Mouse (Mus musculus) limb, embryonic 12.5 days (tissue): ENCODE measurements around the gene Sncb. TPM values are rescaled to one million over a fixed set of nuclear protein-coding genes. Genes with fewer than 3 reads are reported as not detected.

Source experiments
- ATAC-seq: fragments of 200-750 bp; cut with Nextera tagmentation; 2 replicates; pipeline ENCODE4 v1.8.0; 2017; ENCODE audit warnings: low read depth, moderate TSS enrichment; ENCODE audit not compliant: insufficient number of reproducible peaks, insufficient read depth, low FRiP score, low TSS enrichment
- H3K27ac ChIP-seq: fragments of 300-500 bp; sonication (generic); 2 replicates; pipeline ENCODE4 v1.5.1; 2016; ENCODE audit warnings: mild to moderate bottlenecking, moderate library complexity
- H3K27me3 ChIP-seq: fragments of 300-500 bp; sonication (generic); 2 replicates; pipeline ENCODE4 v1.6.1; 2016; ENCODE audit warnings: mild to moderate bottlenecking, moderate library complexity
- H3K36me3 ChIP-seq: fragments of 300-500 bp; sonication (generic); 2 replicates; pipeline ENCODE4 v1.6.1; 2016; ENCODE audit warnings: mild to moderate bottlenecking, moderate library complexity
- H3K4me1 ChIP-seq: fragments of 300-500 bp; sonication (generic); replicated peaks from 2 replicates; pipeline ENCODE4 v1.6.1; 2016
- H3K4me2 ChIP-seq: fragments of 300-500 bp; sonication (generic); 2 replicates; pipeline ENCODE4 v1.6.1; 2016; ENCODE audit warnings: mild to moderate bottlenecking, moderate library complexity
- H3K4me3 ChIP-seq: fragments of 300-500 bp; sonication (generic); replicated peaks from 2 replicates; pipeline ENCODE4 v1.5.1; 2016; ENCODE audit warnings: mild to moderate bottlenecking
- H3K9ac ChIP-seq: fragments of 300-500 bp; sonication (generic); replicated peaks from 2 replicates; pipeline ENCODE4 v1.6.1; 2016; ENCODE audit warnings: mild to moderate bottlenecking, moderate library complexity
- H3K9me3 ChIP-seq: fragments of 300-500 bp; sonication (generic); 2 replicates; pipeline ENCODE4 v1.6.1; 2016; ENCODE audit warnings: mild to moderate bottlenecking, moderate library complexity
- WGBS: fragments of 180-500 bp; shearing (Covaris S2); methylation state at CpG from one replicate; pipeline ENCODE4 v1.1.7; 2016; 5-methylcytosine and 5-hydroxymethylcytosine counted together
- polyA plus RNA-seq: library from polyadenylated mRNA; unstranded; fragments of >200 nt; fragmentation: Nextera tagmentation; extraction: Ambion mirVana; gene quantifications from 2 replicates; pipeline ENCODE4 v1.2.1, GENCODE M21; 2016

The Sncb gene
- polyA plus RNA-seq: not detected in 2 replicates

DNA sequence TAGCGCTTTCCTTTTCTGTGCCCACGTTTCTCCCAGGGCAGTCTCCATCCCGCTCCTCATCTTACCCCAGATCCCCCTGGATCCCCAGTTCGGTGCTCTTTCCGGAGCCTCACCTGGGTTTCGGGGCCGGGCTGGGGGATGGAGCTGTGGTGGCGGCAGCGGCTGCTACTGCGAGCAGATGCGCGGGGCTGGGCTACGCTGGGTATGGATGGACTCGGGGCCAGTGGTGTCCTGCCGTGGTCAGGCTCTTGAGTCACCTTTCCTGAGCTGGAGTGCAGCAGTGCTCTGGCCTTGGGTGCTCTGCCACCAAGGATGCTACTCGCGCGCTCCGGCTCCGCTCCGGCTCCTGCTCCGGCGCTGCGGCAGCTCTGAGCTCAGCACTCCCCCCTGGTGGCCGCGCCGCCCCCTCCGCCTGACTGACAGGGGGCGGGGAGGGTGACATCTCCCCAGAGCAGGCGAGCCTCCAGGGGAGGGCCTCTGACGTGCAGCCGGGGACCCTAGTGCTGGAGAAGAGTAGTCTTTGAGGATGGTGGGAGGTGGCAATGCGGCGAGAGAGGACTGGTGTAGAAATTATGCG lies at the start of gene Sncb:
Gene Sncb (minus strand): TSS at position 404 of the 577 bp plus-strand sequence.
- peak within 1 kb of the TSS; percentile 39 for H3K4me3 ChIP-seq
- H3K27ac ChIP-seq: no peak within 1 kb of the TSS
- H3K4me2 ChIP-seq: peak within 1 kb of the TSS; percentile 61
- peaks cover 13% of the 10 kb centered on the region for H3K4me1 ChIP-seq
- no peaks in the 10 kb centered on the region for H3K9me3 ChIP-seq
- H3K9ac ChIP-seq: no peak within 1 kb of the TSS
- H3K36me3 ChIP-seq: no peaks in the 10 kb centered on the region
- ATAC-seq: no peak; the same call in 1 of the 2 replicates
- 2% methylated on average over 35 of the region's 35 CpGs for WGBS
- H3K27me3 ChIP-seq: peaks cover 73% of the 10 kb centered on the region

DNA sequence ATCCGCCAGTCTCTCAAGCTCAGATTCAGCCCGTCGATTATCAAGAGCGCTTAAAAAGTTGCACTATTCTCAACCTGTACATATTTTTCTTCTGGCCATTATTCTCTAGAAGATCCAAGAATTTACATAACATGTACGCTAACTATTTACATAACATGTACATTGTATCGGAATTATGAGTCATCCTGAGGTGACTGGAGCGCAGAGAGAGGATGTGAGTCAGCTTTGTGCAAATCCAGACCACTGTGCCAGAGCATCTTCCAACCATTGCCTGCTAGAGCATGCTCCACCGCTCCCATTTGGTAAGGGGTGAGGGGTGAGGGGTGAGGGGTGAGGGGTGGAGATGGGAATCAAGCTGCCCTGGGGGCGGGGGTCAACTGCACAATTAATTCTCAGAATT lies 47.0 kb upstream of the Sncb start:
- ATAC-seq: no peak
- no peaks in the 10 kb centered on the region for H3K4me1 ChIP-seq
- no peaks in the 10 kb centered on the region for H3K36me3 ChIP-seq

DNA sequence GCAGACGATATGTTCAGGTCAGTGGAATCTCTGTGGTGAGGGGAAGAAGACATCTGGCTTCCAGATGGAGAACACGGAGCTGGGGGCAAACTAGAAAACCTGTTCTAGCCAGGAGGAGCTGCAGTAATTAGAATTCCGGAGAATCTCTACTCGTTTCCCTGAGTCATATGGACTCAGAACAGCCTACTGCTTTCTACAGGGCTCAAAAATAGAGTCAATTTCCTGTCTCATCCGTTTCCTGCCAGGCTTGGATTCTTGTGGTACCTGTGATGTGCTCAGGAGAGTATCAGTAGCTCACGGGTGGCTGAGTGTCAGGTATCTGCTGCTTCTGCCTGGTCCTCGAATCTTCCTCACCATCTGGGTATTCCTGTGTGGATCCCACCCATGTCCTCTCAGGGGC lies 45.1 kb upstream of the Sncb start:
- H3K27me3 ChIP-seq: peaks cover 4% of the 10 kb centered on the region
- 23% methylated on average over 7 of the region's 7 CpGs for WGBS
- no peaks in the 10 kb centered on the region for H3K4me1 ChIP-seq
- ATAC-seq: no peak
- H3K9me3 ChIP-seq: no peaks in the 10 kb centered on the region
- H3K9ac ChIP-seq: no peak overlapping the region
- no peak overlapping the region for H3K4me2 ChIP-seq
- no peaks in the 10 kb centered on the region for H3K36me3 ChIP-seq
- no peak overlapping the region for H3K4me3 ChIP-seq
- no peak overlapping the region for H3K27ac ChIP-seq

More for the DNA sequence above, 47.0 kb upstream of the Sncb start:
- no peak overlapping the region for H3K4me2 ChIP-seq
- WGBS: 89% methylated on average over 9 of the region's 9 CpGs
- H3K27ac ChIP-seq: no peak overlapping the region
- no peak overlapping the region for H3K9ac ChIP-seq
- H3K27me3 ChIP-seq: peaks cover 7% of the 10 kb centered on the region; the same call in 1 of the 2 replicates
- H3K9me3 ChIP-seq: no peaks in the 10 kb centered on the region
- no peak overlapping the region for H3K4me3 ChIP-seq

GRCm38 (mm10) chr13:54808067-54808466 lies 41.7 kb upstream of the Sncb start:
- ATAC-seq: no peak
- Histone ChIP-seq H3K4me2 (no peak overlapping the region), H3K4me3 (no peak overlapping the region), H3K9me3 (no peaks in the 10 kb centered on the region), H3K9ac (no peak overlapping the region), H3K27me3 (peaks cover 28% of the 10 kb centered on the region), H3K27ac (no peak overlapping the region), H3K4me1 (no peaks in the 10 kb centered on the region), H3K36me3 (no peaks in the 10 kb centered on the region)
- 56% methylated on average over 12 of the region's 12 CpGs for WGBS

DNA sequence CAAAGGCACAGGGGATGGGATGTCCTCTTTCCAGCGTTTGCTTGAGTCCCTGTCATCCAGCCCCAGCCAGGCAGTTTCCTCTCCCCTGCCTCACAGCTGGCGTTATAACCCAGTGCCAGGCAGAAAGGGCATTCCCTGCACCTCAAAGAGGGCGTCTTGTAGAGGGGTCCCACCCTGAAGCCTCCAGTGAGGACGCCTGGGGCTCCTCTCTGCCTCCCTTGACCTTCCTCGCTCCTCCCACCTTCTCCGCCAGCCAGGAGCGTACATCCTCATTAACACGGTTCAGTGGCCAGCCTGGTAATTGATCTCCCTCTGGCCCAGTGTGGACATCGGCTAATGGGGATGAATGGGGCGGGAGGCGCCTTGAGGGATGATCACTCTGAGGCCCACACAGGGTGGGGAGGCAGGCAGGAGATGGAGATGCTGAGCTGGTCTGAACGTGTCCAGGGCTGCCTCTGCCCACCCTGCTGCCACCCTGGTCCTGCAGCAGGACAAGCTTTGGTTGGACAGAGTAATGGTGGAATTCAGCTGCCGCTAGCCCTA lies 40.1 kb upstream of the Sncb start:
- no peak overlapping the region for H3K4me2 ChIP-seq
- H3K4me3 ChIP-seq: no peak overlapping the region
- no peak overlapping the region for H3K27ac ChIP-seq
- ATAC-seq: no peak
- no peak overlapping the region for H3K9ac ChIP-seq
- H3K36me3 ChIP-seq: no peaks in the 10 kb centered on the region
- no peaks in the 10 kb centered on the region for H3K9me3 ChIP-seq
- peaks cover 28% of the 10 kb centered on the region for H3K27me3 ChIP-seq
- WGBS: 31% methylated on average over 13 of the region's 13 CpGs
- no peaks in the 10 kb centered on the region for H3K4me1 ChIP-seq

- no peaks in the 10 kb centered on the region for H3K9me3 ChIP-seq
- H3K36me3 ChIP-seq: no peaks in the 10 kb centered on the region
- 36% methylated on average over 21 of the region's 21 CpGs for WGBS
- no peaks in the 10 kb centered on the region for H3K4me1 ChIP-seq
- no peak overlapping the region for H3K4me3 ChIP-seq
- H3K27ac ChIP-seq: no peak overlapping the region
- H3K9ac ChIP-seq: no peak overlapping the region
- H3K4me2 ChIP-seq: no peak overlapping the region
- H3K27me3 ChIP-seq: peaks cover 28% of the 10 kb centered on the region
- no peak for ATAC-seq
Measured at GRCm38 (mm10) chr13:54805134-54805838, 38.9 kb upstream of the Sncb start.

- no peak overlapping the region for H3K27ac ChIP-seq
- no peak overlapping the region for H3K9ac ChIP-seq
- H3K4me1 ChIP-seq: no peaks in the 10 kb centered on the region
- no peak for ATAC-seq
- no peak overlapping the region for H3K4me3 ChIP-seq
- no peak overlapping the region for H3K4me2 ChIP-seq
- H3K36me3 ChIP-seq: no peaks in the 10 kb centered on the region
- 77% methylated on average over 6 of the region's 6 CpGs for WGBS
- no peaks in the 10 kb centered on the region for H3K9me3 ChIP-seq
- H3K27me3 ChIP-seq: peaks cover 36% of the 10 kb centered on the region
Measured at GRCm38 (mm10) chr13:54803010-54803409, 36.6 kb upstream of the Sncb start.

- Histone ChIP-seq H3K27me3 (peaks cover 36% of the 10 kb centered on the region), H3K4me3 (no peak overlapping the region), H3K4me2 (no peak overlapping the region), H3K36me3 (no peaks in the 10 kb centered on the region), H3K9ac (no peak overlapping the region), H3K27ac (no peak overlapping the region), H3K9me3 (no peaks in the 10 kb centered on the region), H3K4me1 (no peaks in the 10 kb centered on the region)
- WGBS: 65% methylated on average over 4 of the region's 4 CpGs
- no peak for ATAC-seq
Measured at GRCm38 (mm10) chr13:54800206-54800605, 33.8 kb upstream of the Sncb start.

GRCm38 (mm10) chr13:54799701-54800100 lies 33.3 kb upstream of the Sncb start:
- no peak overlapping the region for H3K27ac ChIP-seq
- H3K9me3 ChIP-seq: no peaks in the 10 kb centered on the region
- no peaks in the 10 kb centered on the region for H3K4me1 ChIP-seq
- no peak overlapping the region for H3K9ac ChIP-seq
- H3K4me2 ChIP-seq: no peak overlapping the region
- H3K27me3 ChIP-seq: peaks cover 36% of the 10 kb centered on the region
- H3K36me3 ChIP-seq: no peaks in the 10 kb centered on the region
- H3K4me3 ChIP-seq: no peak overlapping the region
- no peak for ATAC-seq
- WGBS: 25% methylated on average over 9 of the region's 9 CpGs

GRCm38 (mm10) chr13:54798740-54799139 lies 32.3 kb upstream of the Sncb start:
- Histone ChIP-seq H3K9me3 (no peaks in the 10 kb centered on the region), H3K4me2 (no peak overlapping the region), H3K27ac (no peak overlapping the region), H3K36me3 (no peaks in the 10 kb centered on the region), H3K4me3 (no peak overlapping the region), H3K9ac (no peak overlapping the region), H3K27me3 (peaks cover 36% of the 10 kb centered on the region), H3K4me1 (no peaks in the 10 kb centered on the region)
- no peak for ATAC-seq
- WGBS: 74% methylated on average over 10 of the region's 10 CpGs

DNA sequence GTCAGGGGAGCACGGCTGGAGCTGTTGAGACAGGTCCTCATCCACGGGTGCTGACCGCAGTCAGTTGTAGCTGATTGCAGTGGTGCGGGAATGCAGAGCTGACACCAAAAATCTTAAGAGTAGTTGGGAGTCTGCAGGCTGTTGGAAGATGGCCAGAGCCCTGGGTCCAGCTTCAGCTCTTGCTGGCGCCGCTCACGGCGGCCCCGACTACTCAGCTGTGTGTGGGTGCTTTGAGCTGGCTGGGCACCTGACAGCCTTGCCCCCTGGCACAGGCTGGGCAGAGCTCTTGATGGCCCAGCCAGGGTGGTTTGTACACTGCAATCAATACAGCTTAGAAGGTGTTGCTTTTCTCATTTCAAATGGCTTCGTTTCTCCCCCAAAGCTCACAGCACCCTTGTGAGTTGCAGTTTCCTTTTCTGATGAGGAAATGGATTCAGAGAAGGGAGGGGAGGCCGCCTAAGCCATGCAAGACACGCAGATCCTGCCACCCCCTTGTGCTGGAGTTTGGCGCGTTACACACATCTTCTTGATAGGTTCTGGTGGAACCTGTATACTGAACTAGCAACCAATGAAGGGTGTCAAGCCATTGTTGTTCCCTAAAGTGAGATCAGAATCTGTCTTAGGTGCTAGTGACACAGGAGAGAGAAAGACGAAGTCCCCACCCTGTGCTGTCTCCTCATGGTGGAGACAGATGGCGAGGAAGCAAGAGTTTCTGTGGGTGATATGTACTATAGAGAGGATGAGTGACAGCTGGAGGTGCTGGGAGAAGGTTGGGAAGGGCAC lies 31.7 kb upstream of the Sncb start:
- no peaks in the 10 kb centered on the region for H3K9me3 ChIP-seq
- H3K36me3 ChIP-seq: no peaks in the 10 kb centered on the region
- no peaks in the 10 kb centered on the region for H3K4me1 ChIP-seq
- peaks cover 42% of the 10 kb centered on the region for H3K27me3 ChIP-seq
- H3K4me3 ChIP-seq: no peak overlapping the region
- no peak for ATAC-seq
- H3K27ac ChIP-seq: no peak overlapping the region
- 81% methylated on average over 16 of the region's 16 CpGs for WGBS
- no peak overlapping the region for H3K4me2 ChIP-seq
- no peak overlapping the region for H3K9ac ChIP-seq
